Mouse (Mus musculus) stomach, postnatal 0 days (tissue): ENCODE data around the gene Sptssb.

Experiments used
- CTCF ChIP-seq: IDR thresholded peaks from 2 replicates; pipeline ENCODE4 v1.5.1; 2016; ENCODE audit warnings: antibody characterized with exemption, low read depth, mild to moderate bottlenecking, moderate library complexity
- EP300 ChIP-seq: optimal IDR thresholded peaks from 2 replicates; pipeline ENCODE3; 2016; ENCODE audit warnings: antibody characterized with exemption

GRCm38 (mm10) chr3:69871174-69871573 lies 11.4 kb upstream of the Sptssb start:
- no peak for TF ChIP-seq CTCF
- no peak for TF ChIP-seq EP300
